Mouse (Mus musculus): Measurements from ENCODE around the gene Gxylt1. TPM values are rescaled to one million over a fixed set of nuclear protein-coding genes. Genes with fewer than 3 reads are reported as not detected.

Gxylt1 gene
- polyA plus RNA-seq, 1 experiment from 2014 or later = 10.7 TPM

- no peak; the same call in 1 of the 2 replicates for ATAC-seq (replicated peaks; ENCODE audit: low FRiP score)
- Histone ChIP-seq H3K9me3 (ENCODE audit: control insufficient read depth, low read length) (no peaks in the 10 kb centered on the region), H3K4me3 (ENCODE audit: low read depth, low read length) (no peak overlapping the region), H3K4me1 (replicated peaks; ENCODE audit: control insufficient read depth, insufficient read depth, low read length) (no peaks in the 10 kb centered on the region), H3K27ac (ENCODE audit: low read depth, low read length) (no peak overlapping the region), H3K4me2 (no peak overlapping the region), H3K9ac (ENCODE audit: low read depth, low read length) (no peak overlapping the region), H3K27me3 (replicated peaks; ENCODE audit: control insufficient read depth, insufficient read depth, low read length) (no peaks in the 10 kb centered on the region), H3K36me3 (ENCODE audit: control insufficient read depth, insufficient read depth, low read length) (no peaks in the 10 kb centered on the region)
- 32% methylated on average over 6 of the region's 6 CpGs for WGBS
- peak; percentile 36 for DNase-seq (ENCODE audit: low spot score)
Observed at GRCm38 (mm10) chr15:93227764-93228079, 47.3 kb downstream of the Gxylt1 start.

GRCm38 (mm10) chr15:93226930-93227763 is 47.8 kb downstream of the Gxylt1 start:
- ATAC-seq (replicated peaks; ENCODE audit: low FRiP score) (no peak), DNase-seq (ENCODE audit: low spot score) (no peak)
- Histone ChIP-seq H3K4me3 (ENCODE audit: low read depth, low read length) (no peak overlapping the region), H3K27me3 (replicated peaks; ENCODE audit: control insufficient read depth, insufficient read depth, low read length) (no peaks in the 10 kb centered on the region), H3K4me2 (no peak overlapping the region), H3K36me3 (ENCODE audit: control insufficient read depth, insufficient read depth, low read length) (no peaks in the 10 kb centered on the region), H3K4me1 (replicated peaks; ENCODE audit: control insufficient read depth, insufficient read depth, low read length) (no peaks in the 10 kb centered on the region), H3K27ac (ENCODE audit: low read depth, low read length) (no peak overlapping the region), H3K9me3 (ENCODE audit: control insufficient read depth, low read length) (no peaks in the 10 kb centered on the region), H3K9ac (ENCODE audit: low read depth, low read length) (no peak overlapping the region)
- 90% methylated on average over 10 of the region's 10 CpGs for WGBS

- Histone ChIP-seq H3K4me2 (no peak overlapping the region), H3K27ac (ENCODE audit: low read depth, low read length) (no peak overlapping the region), H3K9me3 (ENCODE audit: control insufficient read depth, low read length) (no peaks in the 10 kb centered on the region), H3K36me3 (ENCODE audit: control insufficient read depth, insufficient read depth, low read length) (no peaks in the 10 kb centered on the region), H3K4me1 (replicated peaks; ENCODE audit: control insufficient read depth, insufficient read depth, low read length) (no peaks in the 10 kb centered on the region), H3K4me3 (ENCODE audit: low read depth, low read length) (no peak overlapping the region), H3K9ac (ENCODE audit: low read depth, low read length) (no peak overlapping the region), H3K27me3 (replicated peaks; ENCODE audit: control insufficient read depth, insufficient read depth, low read length) (no peaks in the 10 kb centered on the region)
- no peak for ATAC-seq (replicated peaks; ENCODE audit: low FRiP score)
- 58% methylated on average over 7 of the region's 7 CpGs for WGBS
- no peak for DNase-seq (ENCODE audit: low spot score)
Observed at GRCm38 (mm10) chr15:93222475-93222874, 52.5 kb downstream of the Gxylt1 start.

GRCm38 (mm10) chr15:93212617-93213016 is 62.4 kb downstream of the Gxylt1 start:
- ATAC-seq (replicated peaks; ENCODE audit: low FRiP score) (no peak), DNase-seq (ENCODE audit: low spot score) (no peak)
- Histone ChIP-seq H3K27ac (ENCODE audit: low read depth, low read length) (no peak overlapping the region), H3K36me3 (ENCODE audit: control insufficient read depth, insufficient read depth, low read length) (no peaks in the 10 kb centered on the region), H3K4me3 (ENCODE audit: low read depth, low read length) (no peak overlapping the region), H3K27me3 (replicated peaks; ENCODE audit: control insufficient read depth, insufficient read depth, low read length) (no peaks in the 10 kb centered on the region), H3K4me1 (replicated peaks; ENCODE audit: control insufficient read depth, insufficient read depth, low read length) (no peaks in the 10 kb centered on the region), H3K4me2 (no peak overlapping the region), H3K9ac (ENCODE audit: low read depth, low read length) (no peak overlapping the region), H3K9me3 (ENCODE audit: control insufficient read depth, low read length) (no peaks in the 10 kb centered on the region)
- 81% methylated on average over 9 of the region's 9 CpGs for WGBS

- 73% methylated on average over 1 of the region's 1 CpGs for WGBS
- no peaks in the 10 kb centered on the region for H3K9me3 ChIP-seq (ENCODE audit: control insufficient read depth, low read length)
- no peaks in the 10 kb centered on the region for H3K36me3 ChIP-seq (ENCODE audit: control insufficient read depth, insufficient read depth, low read length)
Observed at GRCm38 (mm10) chr15:93204861-93205260, 70.1 kb downstream of the Gxylt1 start.

GRCm38 (mm10) chr15:93201956-93202355 is 73.0 kb downstream of the Gxylt1 start:
- Histone ChIP-seq H3K9ac (ENCODE audit: low read depth, low read length) (no peak overlapping the region), H3K36me3 (ENCODE audit: control insufficient read depth, insufficient read depth, low read length) (no peaks in the 10 kb centered on the region), H3K4me3 (ENCODE audit: low read depth, low read length) (no peak overlapping the region), H3K4me1 (replicated peaks; ENCODE audit: control insufficient read depth, insufficient read depth, low read length) (no peaks in the 10 kb centered on the region), H3K9me3 (ENCODE audit: control insufficient read depth, low read length) (no peaks in the 10 kb centered on the region), H3K27me3 (replicated peaks; ENCODE audit: control insufficient read depth, insufficient read depth, low read length) (no peaks in the 10 kb centered on the region), H3K4me2 (no peak overlapping the region), H3K27ac (ENCODE audit: low read depth, low read length) (no peak overlapping the region)
- peak; percentile 34; the same call in 1 of the 2 replicates for ATAC-seq (replicated peaks; ENCODE audit: low FRiP score)
- 65% methylated on average over 5 of the region's 5 CpGs for WGBS
- no peak for DNase-seq (ENCODE audit: low spot score)

More at GRCm38 (mm10) chr15:93204861-93205260, 70.1 kb downstream of the Gxylt1 start:
- Histone ChIP-seq H3K9ac (ENCODE audit: low read depth, low read length) (no peak overlapping the region), H3K4me2 (no peak overlapping the region), H3K4me3 (ENCODE audit: low read depth, low read length) (no peak overlapping the region), H3K27ac (ENCODE audit: low read depth, low read length) (no peak overlapping the region), H3K27me3 (replicated peaks; ENCODE audit: control insufficient read depth, insufficient read depth, low read length) (no peaks in the 10 kb centered on the region), H3K4me1 (replicated peaks; ENCODE audit: control insufficient read depth, insufficient read depth, low read length) (no peaks in the 10 kb centered on the region)
- DNase-seq (ENCODE audit: low spot score) (no peak), ATAC-seq (replicated peaks; ENCODE audit: low FRiP score) (no peak)

- H3K9me3 ChIP-seq (ENCODE audit: control insufficient read depth, low read length) = 0 out of 2 replicates have a peak, but pooled peaks cover 3% of the 10 kb centered on the region
- H3K27ac ChIP-seq (ENCODE audit: low read depth, low read length) = no peak overlapping the region
- no peaks in the 10 kb centered on the region for H3K27me3 ChIP-seq (replicated peaks; ENCODE audit: control insufficient read depth, insufficient read depth, low read length)
- H3K4me3 ChIP-seq (ENCODE audit: low read depth, low read length) = no peak overlapping the region
- H3K4me2 ChIP-seq = no peak overlapping the region
- 80% methylated on average over 12 of the region's 12 CpGs for WGBS
- no peak for DNase-seq (ENCODE audit: low spot score)
- no peak overlapping the region for H3K9ac ChIP-seq (ENCODE audit: low read depth, low read length)
- H3K4me1 ChIP-seq (replicated peaks; ENCODE audit: control insufficient read depth, insufficient read depth, low read length) = no peaks in the 10 kb centered on the region
- no peak for ATAC-seq (replicated peaks; ENCODE audit: low FRiP score)
- no peaks in the 10 kb centered on the region for H3K36me3 ChIP-seq (ENCODE audit: control insufficient read depth, insufficient read depth, low read length)
Observed at GRCm38 (mm10) chr15:93191387-93192145, 83.4 kb downstream of the Gxylt1 start.
